Mouse (Mus musculus) megakaryocyte-erythroid progenitor cell, adult 5-6 weeks (primary cell): ENCODE results near the gene Loxl1. TPM values are rescaled to one million over a fixed set of nuclear protein-coding genes. Genes with fewer than 3 reads are reported as not detected.

ENCODE experiments used
- ATAC-seq: replicated peaks from 2 replicates; pipeline ENCODE4 v1.8.0; 2016; ENCODE audit warnings: mild to moderate bottlenecking, inconsistent platforms; ENCODE audit not compliant: severe bottlenecking, poor library complexity, low FRiP score, low TSS enrichment
- total RNA-seq, 2 experiments: library from RNA; stranded (forward) in 1 of 2; stranded (reverse) in 1 of 2; fragments of 200-1000, 215-1000 nt in 1 of 2; fragments of >200 nt in 1 of 2; fragmentation: Nextera tagmentation in 1 of 2; gene quantifications; 2 replicates each; pipeline ENCODE4 v1.2.3; 2014 to 2017

Loxl1 gene
- total RNA-seq (2014; fragmentation: Nextera tagmentation), result not detected in 2 replicates
- total RNA-seq (2017), result not detected in 2 replicates

DNA sequence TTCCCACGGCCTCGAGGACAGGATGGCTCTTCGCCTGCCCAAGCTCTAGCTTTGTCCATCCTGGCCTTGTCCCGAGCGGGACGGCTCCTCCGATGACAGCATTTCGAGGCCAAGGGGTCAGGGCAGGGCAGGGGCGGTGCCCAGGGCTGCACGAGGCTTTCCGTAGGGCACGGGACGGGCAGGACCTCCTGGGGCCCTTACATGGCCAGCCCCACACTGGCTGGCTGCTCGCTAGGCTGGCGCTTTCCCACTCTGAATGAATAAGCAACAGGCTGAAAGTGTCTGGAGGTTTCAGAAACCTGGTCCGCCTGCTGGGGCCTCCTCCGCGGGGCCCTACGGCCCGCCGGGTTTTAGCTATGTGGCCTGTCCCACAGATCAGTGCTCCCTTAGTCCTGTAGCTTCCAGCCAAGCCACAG, at the start of gene Loxl1:
Gene Loxl1 (minus strand): TSS at position 243 of the 416 bp plus-strand sequence.
- ATAC-seq, result 0 out of 2 replicates have a peak, but pooled peaks have one; percentile 10

DNA sequence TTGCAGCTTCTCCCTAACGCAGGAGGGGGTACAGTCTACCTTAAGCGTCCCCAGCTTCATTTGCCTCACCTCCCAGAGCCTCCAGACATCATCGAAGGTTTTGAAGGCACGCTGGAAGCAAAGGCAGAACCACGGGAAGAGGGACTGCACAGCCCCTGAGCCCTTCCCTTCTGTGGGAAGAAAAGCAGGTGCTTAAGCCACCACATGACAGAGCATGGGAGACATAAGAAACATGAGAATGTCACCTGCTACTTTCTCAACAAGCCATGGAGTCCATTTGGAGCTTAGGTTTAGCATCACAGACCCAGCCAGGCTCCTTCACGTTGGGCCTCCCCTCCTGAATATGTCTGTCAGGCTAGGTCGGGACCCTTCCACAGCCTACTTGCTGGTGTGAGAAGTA, 49.0 kb upstream of the Loxl1 start:
- no peak for ATAC-seq

DNA sequence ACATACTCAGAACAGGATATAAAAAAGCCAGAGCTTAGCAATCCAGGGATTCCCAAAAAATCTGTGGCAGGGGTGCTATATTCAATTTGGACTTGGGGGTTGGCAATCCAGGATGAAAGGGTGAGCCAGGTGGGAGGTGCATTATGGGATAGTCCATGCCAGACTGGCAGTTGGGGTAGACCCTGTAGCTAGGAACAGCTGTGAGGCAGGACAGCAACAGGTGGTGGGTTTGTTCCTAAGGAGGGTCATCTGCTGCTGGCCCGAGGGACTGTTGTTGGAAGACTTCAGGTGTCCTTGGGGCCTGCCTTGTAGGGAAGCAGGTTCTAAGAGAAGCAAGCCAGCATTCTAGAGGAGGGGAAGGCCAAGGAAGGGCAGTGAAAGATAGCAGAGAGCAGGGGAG, 48.4 kb upstream of the Loxl1 start:
- no peak for ATAC-seq

DNA sequence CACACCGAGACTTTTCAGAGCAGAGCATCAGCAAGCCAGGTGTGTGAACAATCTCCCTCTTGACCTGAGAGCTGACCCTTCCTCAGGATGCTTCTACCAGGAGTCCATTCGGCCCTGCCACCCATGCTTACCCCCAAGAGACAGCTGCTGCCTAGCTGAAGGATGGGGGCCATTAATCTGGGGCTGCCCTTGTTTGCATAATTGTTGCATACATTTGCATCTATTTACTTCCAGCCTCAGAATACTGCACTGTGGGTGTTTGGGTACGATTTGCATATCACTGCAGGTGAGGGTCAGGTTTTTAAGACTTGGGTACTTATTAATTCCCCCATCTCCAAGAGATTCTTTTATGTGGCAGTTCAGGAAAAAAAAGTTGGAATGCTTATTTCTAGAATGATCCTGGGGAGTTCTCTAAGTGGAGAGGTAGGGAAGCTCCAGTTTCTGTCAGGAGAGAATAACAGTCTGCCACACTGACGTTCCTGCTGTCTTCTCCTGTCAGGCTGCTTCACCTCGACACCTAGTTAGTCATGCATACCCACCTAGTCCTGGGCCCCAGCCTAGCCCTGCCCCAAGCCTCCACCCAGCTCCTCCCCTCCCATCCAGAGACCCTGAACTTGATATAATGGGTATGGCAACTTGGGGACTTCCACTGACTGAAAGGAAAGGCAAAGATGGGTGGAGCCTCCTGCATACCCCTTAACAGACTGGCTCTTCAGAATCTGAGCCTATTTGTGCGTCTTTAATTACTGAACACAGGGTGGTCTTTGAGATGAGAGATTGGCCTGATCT, 42.5 kb upstream of the Loxl1 start:
- no peak for ATAC-seq

DNA sequence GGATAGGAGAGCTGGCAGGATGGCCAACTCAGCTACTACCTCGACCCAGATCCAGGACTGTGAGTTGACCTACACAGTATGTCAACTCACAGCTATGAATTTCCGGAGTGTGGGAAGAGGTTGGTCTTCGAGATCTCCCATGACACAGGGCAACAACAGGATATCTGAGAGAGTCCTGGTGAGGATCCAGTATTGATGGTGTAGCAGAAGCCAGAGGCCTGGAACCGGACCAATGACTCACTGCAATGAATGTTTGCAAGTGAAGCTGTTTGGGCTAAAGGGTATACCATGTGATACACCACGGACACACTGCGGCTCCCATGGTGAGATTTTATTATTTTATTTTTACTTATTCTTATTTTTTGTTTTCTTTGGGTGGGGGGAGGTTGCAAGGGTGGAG, 41.7 kb upstream of the Loxl1 start:
- no peak for ATAC-seq

DNA sequence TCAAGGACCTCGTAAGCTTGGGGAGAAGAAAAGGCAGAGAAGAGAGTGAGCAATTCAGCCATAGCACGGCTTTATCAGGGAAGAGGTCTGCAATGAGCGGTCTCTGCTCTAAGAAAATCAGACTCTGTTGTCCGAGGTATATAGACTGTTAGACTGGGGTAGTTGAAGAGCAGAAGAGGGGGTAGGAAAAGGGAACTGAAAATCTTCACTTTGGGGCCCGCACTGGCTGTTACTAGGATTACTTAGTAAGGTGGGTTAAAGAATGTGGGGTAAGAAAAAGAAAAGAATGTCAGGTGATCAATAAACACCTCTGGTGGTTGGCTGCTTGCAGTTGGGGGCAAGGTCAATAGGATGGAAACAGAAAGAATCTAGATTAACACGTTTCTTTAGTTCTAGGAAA, 40.2 kb upstream of the Loxl1 start:
- no peak for ATAC-seq

DNA sequence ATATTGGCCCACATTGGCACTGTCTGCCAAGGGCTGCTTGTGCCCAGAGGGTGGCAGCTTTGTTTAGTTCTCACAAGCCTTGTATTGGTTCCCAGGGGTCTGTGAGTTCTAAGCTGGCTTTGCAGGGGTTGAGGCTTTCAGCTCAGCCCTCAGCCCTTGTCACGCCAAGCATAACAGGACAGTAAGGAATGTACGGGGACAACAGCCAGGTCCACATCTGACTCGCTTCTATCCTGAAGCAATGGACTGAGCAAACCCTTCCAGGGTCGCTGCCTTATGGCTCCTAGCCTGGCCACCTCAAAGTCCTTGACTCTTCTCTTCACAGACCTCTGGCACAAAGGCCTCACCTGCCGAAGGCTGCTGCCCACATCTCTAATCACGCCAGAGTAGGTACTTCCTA, 34.8 kb upstream of the Loxl1 start:
- ATAC-seq, result no peak

DNA sequence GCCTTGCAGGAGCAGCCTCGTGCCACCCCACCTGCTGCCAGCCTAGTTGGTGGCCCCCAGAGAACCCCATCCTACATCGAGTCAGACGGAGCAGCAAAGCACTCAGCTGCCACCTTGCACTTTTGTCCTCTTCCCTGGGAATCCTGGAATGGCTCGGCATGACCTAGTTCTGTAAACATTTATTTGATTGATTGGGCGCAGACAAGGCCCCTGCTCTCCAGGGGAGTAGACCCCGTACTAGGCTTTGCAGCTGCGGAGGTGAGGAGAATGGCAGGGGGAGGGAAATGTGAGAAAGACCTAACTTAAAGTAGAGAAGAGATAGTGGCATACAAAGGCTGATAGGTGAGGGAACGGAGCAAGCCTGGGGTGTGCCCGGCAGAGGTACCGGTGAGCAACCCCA, 33.5 kb upstream of the Loxl1 start:
- ATAC-seq, result no peak

DNA sequence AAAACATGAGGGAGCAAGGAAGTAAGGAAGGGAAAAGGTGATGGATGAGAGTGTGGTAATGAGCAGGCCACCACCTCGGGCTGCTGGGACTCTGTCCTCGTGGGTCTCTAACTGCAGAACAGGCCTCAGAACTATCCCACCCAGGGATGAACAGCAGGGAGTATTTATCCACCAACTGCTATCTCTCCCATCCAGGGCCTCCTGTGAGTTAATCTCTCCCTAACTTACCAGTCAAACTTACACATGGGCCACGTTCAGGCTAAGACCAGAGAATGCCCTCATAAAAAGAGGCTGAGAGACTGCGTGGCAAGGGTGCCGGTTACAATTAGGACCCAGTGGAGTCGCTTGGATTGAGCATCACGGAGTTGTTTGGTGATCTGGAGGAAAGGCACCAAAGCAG, 33.0 kb upstream of the Loxl1 start:
- ATAC-seq, result no peak

DNA sequence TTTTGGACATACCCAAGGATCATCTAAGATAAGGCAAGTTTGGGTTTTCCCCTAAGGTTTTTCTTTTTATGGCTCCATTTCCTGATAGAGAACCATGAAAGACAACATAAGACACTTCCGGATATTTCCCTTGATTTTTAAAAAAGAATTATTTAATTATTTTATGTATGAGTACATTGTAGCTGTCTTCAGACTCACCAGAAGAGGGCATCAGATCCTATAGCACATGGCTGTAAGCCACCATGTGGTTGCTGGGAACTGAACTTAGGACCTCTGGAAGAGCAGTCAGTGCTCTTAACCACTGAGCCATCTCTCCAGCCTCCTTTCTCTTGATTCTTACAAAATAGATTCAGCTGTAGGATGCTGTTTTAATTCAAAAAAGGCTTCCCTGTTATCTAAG, 28.8 kb upstream of the Loxl1 start:
- no peak for ATAC-seq

DNA sequence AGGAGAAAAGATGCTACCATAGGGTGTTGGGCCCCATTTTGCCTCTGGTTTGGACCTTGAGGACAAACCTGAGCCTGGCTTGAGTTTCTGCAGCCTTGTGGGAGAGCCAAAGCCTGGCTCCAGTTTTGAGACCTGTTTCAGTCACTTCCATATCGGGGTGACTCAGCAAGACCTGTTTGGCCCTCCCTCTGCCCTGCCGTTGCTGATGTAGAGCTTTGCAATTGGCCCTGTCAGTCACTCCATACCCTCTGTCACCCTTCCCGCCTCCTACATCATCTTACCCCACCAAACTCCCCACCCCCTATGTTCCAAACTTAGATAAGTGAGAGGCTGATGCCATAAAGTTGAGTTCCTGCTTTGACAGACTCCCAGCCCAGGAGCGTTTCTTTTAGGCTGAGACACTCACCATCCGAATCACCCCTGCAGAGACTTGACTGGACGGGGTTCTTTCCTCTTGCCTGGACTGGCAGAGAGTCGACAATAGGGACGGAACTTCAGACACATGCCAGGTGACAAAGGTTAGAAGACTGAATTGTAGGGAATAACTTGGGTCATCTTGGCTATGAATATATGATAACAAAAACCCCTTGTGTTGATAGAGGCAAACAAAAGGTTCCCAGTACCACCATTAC, 23.8 kb upstream of the Loxl1 start:
- no peak for ATAC-seq

DNA sequence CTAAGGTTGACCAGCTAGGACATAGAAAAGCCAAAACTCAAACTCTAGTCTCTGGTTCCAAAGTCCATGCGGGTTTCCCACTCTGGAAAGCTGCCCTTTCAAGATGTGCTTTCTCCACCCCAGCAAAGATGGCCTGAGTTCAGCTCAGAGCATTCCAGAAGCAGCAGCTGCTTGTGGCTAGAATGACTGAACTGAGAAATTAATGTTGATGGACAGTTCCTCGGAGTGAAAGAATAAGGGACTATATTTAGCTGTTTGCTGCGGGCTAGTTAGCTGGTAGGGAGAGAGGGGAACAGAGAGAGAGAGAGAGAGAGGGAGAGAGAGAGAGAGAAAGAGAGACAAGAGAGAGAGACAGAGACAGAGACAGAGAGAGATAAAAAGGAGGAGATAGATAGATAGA, 18.3 kb upstream of the Loxl1 start:
- no peak for ATAC-seq

DNA sequence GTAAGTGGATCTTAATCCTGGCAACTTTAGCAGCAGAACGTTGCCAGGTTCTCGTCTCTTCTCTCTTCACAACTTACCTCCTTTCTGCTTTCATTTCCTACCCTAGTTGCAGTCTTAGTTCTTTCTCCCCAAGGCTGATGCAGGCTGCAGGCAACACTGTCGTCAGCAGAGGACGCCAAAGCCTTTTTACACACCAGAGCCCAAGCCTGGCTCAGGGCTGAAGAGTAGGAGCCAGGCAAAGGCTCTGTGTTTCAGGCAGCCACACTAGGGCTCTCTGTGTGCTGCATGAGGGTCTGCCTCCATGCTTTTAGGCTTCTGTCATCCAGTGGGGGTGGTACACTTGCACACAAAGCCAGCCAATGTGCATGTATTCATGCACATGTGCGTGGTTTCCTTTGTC, 17.3 kb upstream of the Loxl1 start:
- no peak for ATAC-seq

DNA sequence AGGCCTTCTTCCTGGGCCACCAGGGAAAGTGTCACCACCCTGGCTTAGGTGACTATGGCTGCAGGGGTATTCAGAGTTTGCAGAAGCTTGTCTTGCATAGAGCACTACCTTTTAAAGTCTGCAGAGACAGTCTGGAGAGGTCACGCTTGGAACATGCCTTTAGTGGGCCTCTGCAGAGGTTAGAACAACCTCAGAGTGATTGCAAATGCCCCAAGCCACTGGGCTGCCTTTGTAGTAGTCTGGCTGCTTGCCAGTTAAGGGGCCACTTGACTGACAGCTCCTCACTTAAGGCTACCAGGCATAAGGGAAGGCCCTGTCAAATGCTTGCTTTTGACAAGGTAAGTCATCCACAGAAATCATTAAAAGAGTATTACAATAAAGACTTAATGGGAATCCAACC, 14.4 kb upstream of the Loxl1 start:
- ATAC-seq, result no peak

DNA sequence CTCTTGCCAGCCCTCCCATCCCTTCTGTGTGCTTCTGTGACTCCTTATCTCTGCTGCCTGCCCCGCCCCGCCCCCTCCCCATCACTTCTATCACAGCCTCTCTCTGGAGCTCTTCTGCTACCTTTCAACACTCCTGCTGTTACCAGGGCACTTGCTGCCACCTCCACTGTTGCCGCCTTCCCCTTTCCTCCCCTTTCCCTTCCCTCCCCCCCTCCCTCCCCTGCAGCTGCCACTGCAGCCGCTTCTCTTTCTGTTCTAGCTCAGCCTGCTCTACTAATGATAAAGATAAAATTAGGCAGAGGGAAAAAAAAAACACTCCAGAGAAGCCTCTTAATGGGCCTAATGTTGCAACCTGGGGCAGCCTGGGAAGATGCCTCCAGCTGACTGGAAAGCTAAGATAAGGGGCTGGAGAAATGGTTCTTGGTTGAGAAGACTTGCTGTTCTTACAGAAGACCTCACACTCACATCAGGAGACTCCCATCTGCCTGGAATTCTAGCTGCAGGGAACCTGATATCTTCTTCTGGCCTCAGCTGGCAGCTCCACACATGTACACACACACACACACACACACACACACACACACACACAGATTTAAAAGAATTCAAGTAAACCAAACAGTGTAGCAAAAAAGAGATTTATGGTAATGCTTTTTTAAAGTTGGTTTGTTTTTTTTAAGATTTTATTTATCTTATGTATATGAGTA, 13.6 kb upstream of the Loxl1 start:
- ATAC-seq, result no peak

DNA sequence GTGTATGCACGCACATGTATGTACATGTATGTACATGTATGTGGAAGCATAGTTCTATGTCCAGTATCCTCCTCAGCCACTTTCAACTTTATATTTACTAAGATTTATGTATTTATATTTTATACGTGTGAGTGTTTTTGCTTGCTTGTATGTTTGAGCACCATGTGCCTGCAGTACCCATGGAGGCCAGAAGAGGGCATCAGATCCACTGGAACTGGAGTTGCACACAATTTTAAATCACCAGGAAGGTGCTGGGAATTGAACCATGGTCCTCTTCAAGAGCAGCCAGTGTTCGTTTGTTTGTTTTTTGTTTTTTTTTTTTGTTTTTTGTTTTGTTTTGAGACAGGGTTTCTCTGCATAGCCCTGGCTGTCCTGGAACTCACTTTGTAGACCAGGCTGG, 8.7 kb upstream of the Loxl1 start:
- ATAC-seq, result no peak

DNA sequence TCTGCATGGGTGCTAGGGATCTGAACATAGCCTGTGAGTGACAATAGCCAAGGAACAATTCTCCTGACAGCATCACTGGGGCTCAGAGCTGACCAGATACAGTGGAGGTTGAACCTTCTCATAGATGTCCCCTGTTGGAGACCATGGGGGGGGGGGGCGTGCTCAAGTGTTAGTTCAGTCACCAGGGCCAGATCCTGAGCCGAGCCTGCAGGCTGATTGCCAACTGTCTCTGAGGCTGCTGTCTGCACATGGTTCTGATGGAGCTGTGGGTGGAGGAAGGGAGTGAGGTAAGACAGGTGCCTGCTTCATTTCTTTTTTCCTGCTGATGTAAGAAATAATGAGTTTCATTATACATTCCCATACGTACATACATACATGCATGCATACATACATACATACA, 5.3 kb upstream of the Loxl1 start:
- ATAC-seq, result no peak

DNA sequence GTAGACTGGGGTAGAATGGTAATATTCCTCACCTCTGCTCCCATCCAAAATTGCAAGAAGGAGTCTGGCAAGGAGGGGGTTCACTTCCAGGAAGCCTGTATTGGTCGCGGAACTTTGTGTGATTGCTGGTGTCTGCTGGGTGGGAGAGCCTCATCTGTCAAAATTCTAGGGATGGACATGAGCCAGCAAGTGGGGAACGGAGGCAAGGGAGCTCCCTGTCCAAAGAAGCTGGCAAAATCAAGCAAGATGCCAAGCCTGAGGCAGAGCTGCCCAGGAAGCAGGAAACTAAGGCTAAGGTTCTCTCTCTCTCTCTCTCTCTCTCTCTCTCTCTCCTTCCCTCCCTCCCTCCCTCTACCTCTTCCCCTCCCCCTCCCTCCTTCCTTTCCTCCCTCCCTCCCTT, 4.4 kb upstream of the Loxl1 start:
- ATAC-seq, result no peak

DNA sequence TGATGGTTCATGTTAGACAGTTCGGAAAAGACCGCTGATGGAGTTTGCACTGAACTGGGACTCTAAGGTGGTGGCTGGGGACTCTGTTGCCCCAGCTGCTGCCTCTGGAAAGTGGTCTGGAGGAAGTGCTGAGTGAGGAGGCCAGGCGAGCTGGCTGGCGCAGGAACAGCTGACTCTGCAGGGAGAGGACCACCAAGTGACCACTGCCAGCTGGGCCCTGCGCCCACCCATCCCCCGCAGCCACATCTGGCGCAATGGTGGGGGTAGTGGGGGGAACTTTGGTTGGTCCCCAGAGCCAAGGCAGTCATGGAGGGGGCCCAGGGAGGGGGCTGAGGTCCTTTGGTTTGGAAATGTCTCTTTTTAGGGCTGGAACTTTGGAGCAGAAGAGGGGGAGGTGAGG, 3.8 kb upstream of the Loxl1 start:
- ATAC-seq, result no peak

DNA sequence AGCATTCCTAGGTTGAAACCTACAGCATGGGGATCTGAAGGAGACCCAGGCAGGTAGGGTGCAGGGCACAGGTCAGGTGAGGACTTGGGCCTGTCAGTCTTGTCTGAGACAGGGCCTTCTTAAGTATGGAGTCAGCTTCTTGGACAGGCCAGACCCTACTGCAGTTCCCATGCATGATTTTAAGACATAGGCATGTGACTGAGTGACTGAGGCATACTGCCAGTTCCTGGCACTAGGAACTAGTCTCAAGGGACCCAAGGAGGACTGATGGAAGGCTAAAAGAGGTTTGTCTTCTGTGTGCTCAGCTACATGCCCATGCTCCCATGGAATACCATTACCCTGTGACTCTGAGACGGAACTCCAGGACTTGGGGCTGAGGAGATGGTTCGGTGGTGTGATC, 2.9 kb upstream of the Loxl1 start:
- no peak for ATAC-seq
